Mouse (Mus musculus): ENCODE measurements at regions not wholly inside any gene's neighbourhood (a gene's known extent, or its start where the extent isn't known, plus 50 kb on each side); places are given as distances from the start of the nearest gene placed in this dataset.

GRCm38 (mm10) chr1:186855474-186856036 lies 106.4 kb upstream of the Rrp15 start:
- 79% methylated on average over 3 of the region's 3 CpGs for WGBS
- H3K27me3 ChIP-seq (replicated peaks; ENCODE audit: low read depth, poor library complexity, severe bottlenecking), result no peaks in the 10 kb centered on the region
- no peaks in the 10 kb centered on the region for H3K4me1 ChIP-seq
- no peak overlapping the region for H3K4me3 ChIP-seq
- H3K9me3 ChIP-seq, result no peaks in the 10 kb centered on the region
- no peak for DNase-seq (ENCODE audit: low spot score)
- H3K27ac ChIP-seq (replicated peaks), result no peak overlapping the region
- no peaks in the 10 kb centered on the region for H3K36me3 ChIP-seq (replicated peaks)

- H3K4me1 ChIP-seq, result no peaks in the 10 kb centered on the region
- H3K4me3 ChIP-seq, result no peak overlapping the region
- H3K36me3 ChIP-seq (replicated peaks), result no peaks in the 10 kb centered on the region
- DNase-seq (ENCODE audit: low spot score), result no peak
- no peak overlapping the region for H3K27ac ChIP-seq (replicated peaks)
- H3K9me3 ChIP-seq, result no peaks in the 10 kb centered on the region
- WGBS, result 89% methylated on average over 7 of the region's 7 CpGs
- H3K27me3 ChIP-seq (replicated peaks; ENCODE audit: low read depth, poor library complexity, severe bottlenecking), result no peaks in the 10 kb centered on the region
Observed at GRCm38 (mm10) chr1:186845256-186845655, 96.1 kb upstream of the Rrp15 start.

- Histone ChIP-seq H3K9me3 (no peaks in the 10 kb centered on the region), H3K4me1 (peaks cover 17% of the 10 kb centered on the region), H3K27me3 (replicated peaks; ENCODE audit: low read depth, poor library complexity, severe bottlenecking) (peaks cover 38% of the 10 kb centered on the region), H3K4me3 (peak overlapping the region; percentile 62), H3K27ac (replicated peaks) (peak overlapping the region; percentile 75), H3K36me3 (replicated peaks) (no peaks in the 10 kb centered on the region)
- under 1% methylated on average over 43 of the region's 43 CpGs for WGBS
- DNase-seq (ENCODE audit: low spot score), result peak; percentile 63
Observed at GRCm38 (mm10) chr1:186833896-186834800, 85.0 kb upstream of the Rrp15 start.

GRCm38 (mm10) chr1:186833441-186833895 lies 84.3 kb upstream of the Rrp15 start:
- no peaks in the 10 kb centered on the region for H3K36me3 ChIP-seq (replicated peaks)
- peaks cover 38% of the 10 kb centered on the region for H3K27me3 ChIP-seq (replicated peaks; ENCODE audit: low read depth, poor library complexity, severe bottlenecking)
- H3K27ac ChIP-seq (replicated peaks), result peak overlapping the region; percentile 75
- H3K4me3 ChIP-seq, result peak overlapping the region; percentile 62
- peaks cover 17% of the 10 kb centered on the region for H3K4me1 ChIP-seq
- DNase-seq (ENCODE audit: low spot score), result peak; percentile 58
- WGBS, result under 1% methylated on average over 17 of the region's 17 CpGs
- H3K9me3 ChIP-seq, result no peaks in the 10 kb centered on the region

- WGBS, result 33% methylated on average over 3 of the region's 3 CpGs
Observed at GRCm38 (mm10) chr1:186827773-186828172, 78.6 kb upstream of the Rrp15 start.

GRCm38 (mm10) chr1:186808192-186808960 lies 59.2 kb upstream of the Rrp15 start:
- H3K27ac ChIP-seq (replicated peaks), result no peak overlapping the region
- H3K4me3 ChIP-seq, result no peak overlapping the region
- H3K27me3 ChIP-seq (replicated peaks; ENCODE audit: low read depth, poor library complexity, severe bottlenecking), result no peaks in the 10 kb centered on the region
- H3K9me3 ChIP-seq, result no peaks in the 10 kb centered on the region
- DNase-seq (ENCODE audit: low spot score), result no peak
- H3K36me3 ChIP-seq (replicated peaks), result no peaks in the 10 kb centered on the region
- peaks cover 7% of the 10 kb centered on the region; the same call in 1 of the 2 replicates for H3K4me1 ChIP-seq
- WGBS, result 77% methylated on average over 19 of the region's 19 CpGs

More at GRCm38 (mm10) chr1:186827773-186828172, 78.6 kb upstream of the Rrp15 start:
- H3K4me1 ChIP-seq, result no peaks in the 10 kb centered on the region
- H3K9me3 ChIP-seq, result no peaks in the 10 kb centered on the region
- no peak overlapping the region for H3K4me3 ChIP-seq
- DNase-seq (ENCODE audit: low spot score), result peak; percentile 23
- no peak overlapping the region for H3K27ac ChIP-seq (replicated peaks)
- H3K36me3 ChIP-seq (replicated peaks), result no peaks in the 10 kb centered on the region
- peaks cover 14% of the 10 kb centered on the region for H3K27me3 ChIP-seq (replicated peaks; ENCODE audit: low read depth, poor library complexity, severe bottlenecking)

- Histone ChIP-seq H3K36me3 (replicated peaks) (no peaks in the 10 kb centered on the region), H3K27me3 (replicated peaks; ENCODE audit: low read depth, poor library complexity, severe bottlenecking) (no peaks in the 10 kb centered on the region), H3K9me3 (no peaks in the 10 kb centered on the region), H3K27ac (replicated peaks) (no peak overlapping the region), H3K4me1 (peaks cover 7% of the 10 kb centered on the region; the same call in 1 of the 2 replicates), H3K4me3 (no peak overlapping the region)
- WGBS, result 90% methylated on average over 5 of the region's 5 CpGs
- no peak for DNase-seq (ENCODE audit: low spot score)
Observed at GRCm38 (mm10) chr1:186804451-186804850, 55.3 kb upstream of the Rrp15 start.
